Mouse (Mus musculus) forebrain, postnatal 0 days (tissue): Measurements from ENCODE around the gene Ncr1. TPM values are rescaled to one million over a fixed set of nuclear protein-coding genes. Genes with fewer than 3 reads are reported as not detected.

ENCODE experiments used
- ATAC-seq: fragments of 200-750 bp; cut with Nextera tagmentation; 2 replicates; pipeline ENCODE4 v1.8.0; 2017; ENCODE audit warnings: mild to moderate bottlenecking, moderate library complexity
- DNase-seq: peaks from one replicate; pipeline ENCODE4 v3.0.0-alpha.2; 2015
- H3K27ac ChIP-seq: fragments of 300-500 bp; sonication (generic); 2 replicates; pipeline ENCODE4 v1.5.1; 2014; ENCODE audit warnings: low read depth, mild to moderate bottlenecking, antibody characterized with exemption, low read length, moderate library complexity, mixed read lengths
- H3K27me3 ChIP-seq: fragments of 300-500 bp; sonication (generic); 2 replicates; pipeline ENCODE4 v1.6.1; 2014; ENCODE audit warnings: mild to moderate bottlenecking, low read length, mixed read lengths; ENCODE audit not compliant: insufficient read depth
- H3K36me3 ChIP-seq: fragments of 300-500 bp; sonication (generic); 2 replicates; pipeline ENCODE4 v1.6.1; 2014; ENCODE audit warnings: mild to moderate bottlenecking, moderate library complexity; ENCODE audit not compliant: insufficient read depth
- H3K4me1 ChIP-seq: fragments of 300-500 bp; sonication (generic); 2 replicates; pipeline ENCODE4 v1.6.1; 2014; ENCODE audit warnings: antibody characterized with exemption; ENCODE audit not compliant: insufficient read depth
- H3K4me2 ChIP-seq: fragments of 300-500 bp; sonication (generic); 2 replicates; pipeline ENCODE4 v1.6.1; 2014; ENCODE audit warnings: low read depth, mild to moderate bottlenecking, moderate library complexity
- H3K4me3 ChIP-seq: fragments of 300-500 bp; sonication (generic); 2 replicates; pipeline ENCODE4 v1.5.1; 2014; ENCODE audit warnings: low read depth, low read length, mixed read lengths
- H3K9ac ChIP-seq: fragments of 300-500 bp; sonication (generic); 2 replicates; pipeline ENCODE4 v1.6.1; 2014; ENCODE audit warnings: mild to moderate bottlenecking
- H3K9me3 ChIP-seq: fragments of 300-500 bp; sonication (generic); 2 replicates; pipeline ENCODE4 v1.6.1; 2016; ENCODE audit warnings: low read length
- CTCF ChIP-seq: sonication (generic); IDR thresholded peaks from 2 replicates; pipeline ENCODE4 v1.5.1; 2016; ENCODE audit warnings: antibody characterized with exemption, control low read depth, low read depth
- WGBS: fragments of 180-500 bp; shearing (Covaris S2); extraction: QIAGEN DNeasy Blood & Tissue Kit; methylation state at CpG from one replicate; pipeline ENCODE4 v1.1.7; 2014; 5-methylcytosine and 5-hydroxymethylcytosine counted together
- microRNA-seq, 2 experiments: library from miRNA; unstranded; fragments of <30 nt; microRNA quantifications; one replicate each; pipeline ENCODE4; 2016
- polyA plus RNA-seq: library from polyadenylated mRNA; unstranded; fragments of >200 nt; fragmentation: Nextera tagmentation; extraction: Ambion mirVana; gene quantifications from 2 replicates; pipeline ENCODE4 v1.2.1, GENCODE M21; 2015
- total RNA-seq: library from RNA; depleted of rRNA; stranded (reverse); fragments of >200 nt; gene quantifications from 2 replicates; pipeline ENCODE4 v1.2.3, GENCODE M21; 2014; rRNA removed

Gene Ncr1
- total and polyA plus RNA-seq, 2 experiments from 2014 or later: not detected

DNA sequence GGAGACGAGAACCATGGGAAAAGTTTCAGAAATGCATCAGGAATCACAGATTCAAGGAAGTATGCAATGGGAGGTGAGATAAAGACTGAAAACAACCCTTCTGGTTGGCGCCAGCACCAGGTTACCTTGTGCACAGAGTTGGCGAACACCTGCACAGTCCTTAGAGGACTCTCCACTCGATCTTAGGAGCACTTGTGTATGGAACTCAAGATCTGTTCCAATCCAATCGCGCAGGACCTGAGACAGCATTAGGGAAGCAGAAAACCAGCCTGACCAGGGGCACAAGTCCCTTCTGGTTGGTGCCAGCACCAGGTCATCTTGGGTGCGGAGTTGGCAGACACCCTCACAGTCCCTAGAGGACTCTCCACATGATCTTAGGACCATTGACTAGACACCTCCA lies 36.0 kb downstream of the Ncr1 start:
- TF ChIP-seq CTCF: no peak
- Histone ChIP-seq H3K9me3 (no peaks in the 10 kb centered on the region), H3K27ac (no peak overlapping the region), H3K36me3 (no peaks in the 10 kb centered on the region), H3K4me3 (no peak overlapping the region), H3K27me3 (no peaks in the 10 kb centered on the region), H3K4me1 (no peaks in the 10 kb centered on the region), H3K9ac (no peak overlapping the region), H3K4me2 (no peak overlapping the region)
- WGBS: 83% methylated on average over 7 of the region's 7 CpGs
- ATAC-seq (no peak), DNase-seq (no peak)

Small RNAs within 50 kb of the gene (microRNA-seq; reads per million reads assigned to microRNA genes)
- gene Gm24752 (0 reads per million in 2 experiments), gene Gm25349 (0 reads per million in 2 experiments)

Other genes starting within 250 kb of the Ncr1 start
- 180 and 204 TPM in 2 replicates for gene Ttyh1, start 218.3 kb upstream of the Ncr1 start, total RNA-seq
- gene Ttyh1, start 218.3 kb upstream of the Ncr1 start, polyA plus RNA-seq: 90.0 and 160 TPM in 2 replicates
- gene Leng8, start 200.7 kb upstream of the Ncr1 start, total RNA-seq: 124 and 174 TPM in 2 replicates
- gene Leng8, start 200.7 kb upstream of the Ncr1 start, polyA plus RNA-seq: 20.5 and 35.8 TPM in 2 replicates
- 5.1 and 5.5 TPM in 2 replicates for gene Leng9, start 187.3 kb upstream of the Ncr1 start, total RNA-seq
- gene Leng9, start 187.3 kb upstream of the Ncr1 start, polyA plus RNA-seq: 4.4 and 4.8 TPM in 2 replicates
- gene Cdc42ep5, start 172.9 kb upstream of the Ncr1 start, total RNA-seq: 3.5 and 4.0 TPM in 2 replicates
- 6.7 and 6.9 TPM in 2 replicates for gene Cdc42ep5, start 172.9 kb upstream of the Ncr1 start, polyA plus RNA-seq
- 0.15 and 0.24 TPM in 2 replicates for gene Lilra5, start 100.0 kb upstream of the Ncr1 start, total RNA-seq
- gene Lilra5, start 100.0 kb upstream of the Ncr1 start, polyA plus RNA-seq: 0.15 TPM in 1 of 2 replicates, not detected in the other
- not detected in 2 replicates for gene Gp6, start 60.0 kb downstream of the Ncr1 start, total RNA-seq
- gene Gp6, start 60.0 kb downstream of the Ncr1 start, polyA plus RNA-seq: not detected in 2 replicates
- gene Rdh13, start 107.9 kb downstream of the Ncr1 start, total RNA-seq: 73.9 and 84.5 TPM in 2 replicates
- gene Rdh13, start 107.9 kb downstream of the Ncr1 start, polyA plus RNA-seq: 28.5 and 37.9 TPM in 2 replicates
- gene Eps8l1, start 123.0 kb downstream of the Ncr1 start, total RNA-seq: 3.2 and 8.6 TPM in 2 replicates
- gene Eps8l1, start 123.0 kb downstream of the Ncr1 start, polyA plus RNA-seq: 4.6 and 7.4 TPM in 2 replicates
- gene Ppp1r12c, start 164.0 kb downstream of the Ncr1 start, total RNA-seq: 94.2 and 100 TPM in 2 replicates
- 27.8 and 35.1 TPM in 2 replicates for gene Ppp1r12c, start 164.0 kb downstream of the Ncr1 start, polyA plus RNA-seq
- gene Tnnt1, start 178.7 kb downstream of the Ncr1 start, total RNA-seq: 0.77 and 2.9 TPM in 2 replicates
- gene Tnnt1, start 178.7 kb downstream of the Ncr1 start, polyA plus RNA-seq: 3.4 and 3.9 TPM in 2 replicates
- 0.62 and 3.6 TPM in 2 replicates for gene Tnni3, start 186.5 kb downstream of the Ncr1 start, total RNA-seq
- 0.89 and 1.2 TPM in 2 replicates for gene Tnni3, start 186.5 kb downstream of the Ncr1 start, polyA plus RNA-seq
- gene Dnaaf3, start 194.7 kb downstream of the Ncr1 start, total RNA-seq: 0.62 and 2.2 TPM in 2 replicates
- gene Dnaaf3, start 194.7 kb downstream of the Ncr1 start, polyA plus RNA-seq: 1.3 and 2.0 TPM in 2 replicates
- 170 and 231 TPM in 2 replicates for gene Syt5, start 209.8 kb downstream of the Ncr1 start, total RNA-seq
- gene Syt5, start 209.8 kb downstream of the Ncr1 start, polyA plus RNA-seq: 301 and 305 TPM in 2 replicates